Mouse (Mus musculus) CH12.LX (cell line): Measurements from ENCODE around the gene Nek4.

ENCODE experiments used
- CTCF ChIP-seq, 2 experiments: IDR thresholded peaks in 1 of 2; conservative IDR thresholded peaks in 1 of 2; 2 replicates each; pipeline ENCODE4 v1.5.1; 2011 to 2012; ENCODE audit warnings: low read depth in 2 of 2, low read length in 2 of 2, improper control_type of control experiment in 1 of 2, inconsistent platforms in 1 of 2, mild to moderate bottlenecking in 1 of 2, moderate library complexity in 1 of 2
- ETS1 ChIP-seq: conservative IDR thresholded peaks from 2 replicates; pipeline ENCODE4 v1.6.1; 2012; ENCODE audit warnings: low read depth, mild to moderate bottlenecking, inconsistent platforms, low read length, improper control_type of control experiment, moderate library complexity
- GABPA ChIP-seq: IDR thresholded peaks from 2 replicates; pipeline ENCODE4 v1.6.1; 2012; ENCODE audit warnings: low read depth, low read length, improper control_type of control experiment, inconsistent platforms; ENCODE audit not compliant: insufficient replicate concordance
- POLR2A ChIP-seq: IDR thresholded peaks from 2 replicates; pipeline ENCODE4 v1.6.1; 2011; ENCODE audit warnings: low read depth, mild to moderate bottlenecking, improper control_type of control experiment, low read length
- RCOR1 ChIP-seq: conservative IDR thresholded peaks from 2 replicates; pipeline ENCODE4 v1.6.1; 2012; ENCODE audit warnings: low read depth, mild to moderate bottlenecking, inconsistent platforms, low read length, improper control_type of control experiment
- TCF12 ChIP-seq: IDR thresholded peaks from 2 replicates; pipeline ENCODE4 v1.6.1; 2014; ENCODE audit warnings: low read depth, mild to moderate bottlenecking, inconsistent platforms, low read length, improper control_type of control experiment
- USF1 ChIP-seq: IDR thresholded peaks from 2 replicates; pipeline ENCODE4 v1.6.1; 2014; ENCODE audit warnings: low read depth, mild to moderate bottlenecking, inconsistent platforms, low read length, improper control_type of control experiment

- TF ChIP-seq GABPA (no peak), TCF12 (no peak), ETS1 (no peak), CTCF (conservative IDR thresholded peaks at IDR 0.05 in 1 of 2, IDR thresholded peaks at IDR 0.05 in 1 of 2; ENCODE audit: low read depth in 2 of 2, low read length in 2 of 2) (no peak), USF1 (no peak), POLR2A (no peak), RCOR1 (no peak)
Measured at GRCm38 (mm10) chr14:30960366-30960765, 9.2 kb downstream of the Nek4 start.
